ENCODE assay signal across 20 mouse cellular contexts in the genomic region with DNA sequence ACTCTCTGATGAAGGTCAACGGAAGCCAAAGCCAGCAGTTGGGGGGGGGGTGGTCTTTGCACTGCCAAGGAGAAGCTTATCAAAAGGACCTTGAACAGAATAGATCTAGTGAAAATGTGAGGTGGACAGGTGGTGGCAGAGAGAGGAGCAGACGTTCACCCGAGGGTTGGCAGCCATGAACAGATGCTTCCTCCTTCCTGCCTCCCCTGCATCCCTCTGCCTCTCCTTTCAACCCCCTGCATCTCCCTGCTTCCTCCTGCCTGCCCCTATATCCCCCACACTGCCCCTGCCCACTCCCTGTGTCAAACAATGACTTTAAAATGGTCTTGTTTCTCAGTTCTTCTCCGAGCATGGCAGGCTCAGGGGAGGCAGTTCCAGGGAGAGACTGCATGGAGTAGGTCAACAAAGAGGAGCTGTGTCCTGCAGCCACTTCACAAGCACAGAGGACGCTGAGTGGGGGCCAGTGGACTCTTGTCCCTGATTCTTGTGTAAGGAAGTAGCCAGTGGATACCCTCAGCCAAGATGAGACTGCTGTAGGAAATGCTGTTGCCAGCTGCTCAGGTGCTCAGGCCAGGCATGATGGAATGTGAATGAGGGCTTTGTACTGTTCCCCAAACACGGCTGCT. TPM values are rescaled to one million over a fixed set of nuclear protein-coding genes. Genes with fewer than 3 reads are reported as not detected.
DNase-seq lines count a peak whose midpoint lies in the region; ATAC-seq and TF ChIP-seq lines count a peak whose summit lies in the region.
"Had no signal": no experiment of that assay in that cellular context is flagged by ENCODE, and none has a peak within 500 bp of the region (broad histone marks: within the 10 kb centered on the region; RNA-seq: fewer than 3 reads in every experiment).

No protein-coding gene starts in this region.

- whole genome bisulfite sequencing in hindbrain, embryonic 15.5 days, result 55% methylated on average over 6 of the region's 6 CpGs
- WGBS in hindbrain, embryonic 11.5 days, result 67% methylated on average over 6 of the region's 6 CpGs
- 64% methylated on average over 6 of the region's 6 CpGs for WGBS in neural tube, embryonic 12.5 days
- WGBS in hindbrain, embryonic 16.5 days, result 39% methylated on average over 6 of the region's 6 CpGs
- 55% methylated on average over 6 of the region's 6 CpGs for WGBS in thymus, adult 2 months

- no peak overlapping the region for H3K4me2 ChIP-seq in hindbrain, embryonic 15.5 days
- no peak overlapping the region for H3K4me2 ChIP-seq in hindbrain, embryonic 11.5 days (replicated peaks; ENCODE audit: low read depth, low read length)
- H3K4me2 ChIP-seq in neural tube, embryonic 12.5 days (replicated peaks), result no peak overlapping the region
- no peak overlapping the region for H3K4me2 ChIP-seq in hindbrain, embryonic 16.5 days (ENCODE audit: low read length)
- H3K4me2 ChIP-seq: forebrain, embryonic 12.5 days; liver, embryonic 13.5 days; lung, embryonic 15.5 days had no signal

- no peaks in the 10 kb centered on the region for H3K27me3 ChIP-seq in hindbrain, embryonic 15.5 days
- no peaks in the 10 kb centered on the region for H3K27me3 ChIP-seq in hindbrain, embryonic 11.5 days (ENCODE audit: control insufficient read depth, insufficient read depth, low read length)
- no peaks in the 10 kb centered on the region for H3K27me3 ChIP-seq in neural tube, embryonic 12.5 days (replicated peaks)
- no peaks in the 10 kb centered on the region for H3K27me3 ChIP-seq in hindbrain, embryonic 16.5 days (replicated peaks; ENCODE audit: control insufficient read depth, insufficient read depth, low read length)
- no peaks in the 10 kb centered on the region for H3K27me3 ChIP-seq in thymus, adult 2 months (ENCODE audit: control insufficient read depth, insufficient read depth, low read length)
- H3K27me3 ChIP-seq: forebrain, embryonic 12.5 days; lung, embryonic 15.5 days had no signal

- DNase-seq in hindbrain, embryonic 11.5 days (ENCODE audit: low spot score), result no peak
- no peak for DNase-seq in neural tube, embryonic 10.5 days (ENCODE audit: extremely low spot score, low spot score)
- DNase-seq in thymus, adult 2 months, result no peak
- no peak for DNase-seq in urinary bladder, postnatal 36 days (ENCODE audit: low spot score in 2 of 2)
- DNase-seq in right cerebral cortex, postnatal 36 days (ENCODE audit: low spot score in 2 of 2), result no peak
- DNase-seq: adrenal gland, postnatal 14 days; gastrocnemius, postnatal 25 days; kidney, adult 8-10 months; kidney, postnatal 25 days; liver, embryonic 13.5 days; right cerebral cortex, adult 18-20 months had no signal

- TF ChIP-seq CTCF in thymus, adult 2 months (IDR thresholded peaks at IDR 0.05; ENCODE audit: borderline replicate concordance, control insufficient read depth, extremely low read depth, insufficient read depth, low read length, poor library complexity), result no peak

- H3K27ac ChIP-seq in hindbrain, embryonic 15.5 days (replicated peaks), result peak overlapping the region; percentile 66
- no peak overlapping the region for H3K27ac ChIP-seq in hindbrain, embryonic 11.5 days (ENCODE audit: low read depth, low read length)
- no peak overlapping the region for H3K27ac ChIP-seq in neural tube, embryonic 12.5 days
- peak overlapping the region; percentile 39 for H3K27ac ChIP-seq in hindbrain, embryonic 16.5 days (ENCODE audit: low read depth, low read length)
- no peak overlapping the region for H3K27ac ChIP-seq in thymus, adult 2 months (ENCODE audit: control insufficient read depth, insufficient read depth, low read length)
- H3K27ac ChIP-seq: forebrain, embryonic 12.5 days; liver, embryonic 13.5 days; lung, embryonic 15.5 days; macrophage had no signal

- H3K9ac ChIP-seq in hindbrain, embryonic 15.5 days, result no peak overlapping the region
- no peak overlapping the region for H3K9ac ChIP-seq in hindbrain, embryonic 11.5 days (ENCODE audit: low read depth, low read length)
- H3K9ac ChIP-seq in neural tube, embryonic 12.5 days, result 0 out of 2 replicates have a peak overlapping the region, but pooled peaks have one; percentile 3
- H3K9ac ChIP-seq in hindbrain, embryonic 16.5 days (ENCODE audit: low read depth, low read length), result no peak overlapping the region
- H3K9ac ChIP-seq: forebrain, embryonic 12.5 days; liver, embryonic 13.5 days; lung, embryonic 15.5 days had no signal

- no peaks in the 10 kb centered on the region for H3K36me3 ChIP-seq in hindbrain, embryonic 15.5 days
- no peaks in the 10 kb centered on the region for H3K36me3 ChIP-seq in hindbrain, embryonic 11.5 days (ENCODE audit: control insufficient read depth, insufficient read depth, low read length)
- H3K36me3 ChIP-seq in neural tube, embryonic 12.5 days, result no peaks in the 10 kb centered on the region
- no peaks in the 10 kb centered on the region for H3K36me3 ChIP-seq in hindbrain, embryonic 16.5 days (ENCODE audit: control insufficient read depth, insufficient read depth, low read length)
- no peaks in the 10 kb centered on the region for H3K36me3 ChIP-seq in thymus, adult 2 months (ENCODE audit: control insufficient read depth, insufficient read depth, low read length)
- H3K36me3 ChIP-seq: forebrain, embryonic 12.5 days; liver, embryonic 13.5 days; lung, embryonic 15.5 days had no signal

- H3K4me1 ChIP-seq in hindbrain, embryonic 15.5 days (replicated peaks), result peaks cover 8% of the 10 kb centered on the region; the same call in 1 of the 2 replicates
- no peaks in the 10 kb centered on the region for H3K4me1 ChIP-seq in hindbrain, embryonic 11.5 days (replicated peaks; ENCODE audit: control insufficient read depth, insufficient read depth, low read length)
- no peaks in the 10 kb centered on the region for H3K4me1 ChIP-seq in neural tube, embryonic 12.5 days
- H3K4me1 ChIP-seq in hindbrain, embryonic 16.5 days (ENCODE audit: control insufficient read depth, insufficient read depth, low read depth, low read length), result peaks cover 5% of the 10 kb centered on the region
- no peaks in the 10 kb centered on the region for H3K4me1 ChIP-seq in thymus, adult 2 months (replicated peaks; ENCODE audit: control insufficient read depth, insufficient read depth, low read length)
- H3K4me1 ChIP-seq: forebrain, embryonic 12.5 days; liver, embryonic 13.5 days; lung, embryonic 15.5 days had no signal

- ATAC-seq in hindbrain, embryonic 15.5 days (ENCODE audit: low FRiP score, low read depth), result no peak
- no peak for ATAC-seq in hindbrain, embryonic 11.5 days (ENCODE audit: low FRiP score)
- ATAC-seq in neural tube, embryonic 12.5 days (ENCODE audit: low FRiP score, low read depth), result no peak
- no peak for ATAC-seq in hindbrain, embryonic 16.5 days
- ATAC-seq: inflammation-experienced regulatory T-cells, adult 6 months had no signal

- no peak overlapping the region for H3K4me3 ChIP-seq in hindbrain, embryonic 15.5 days
- no peak overlapping the region for H3K4me3 ChIP-seq in hindbrain, embryonic 11.5 days (ENCODE audit: low read depth, low read length)
- no peak overlapping the region for H3K4me3 ChIP-seq in neural tube, embryonic 12.5 days
- no peak overlapping the region for H3K4me3 ChIP-seq in hindbrain, embryonic 16.5 days (ENCODE audit: low read length)
- no peak overlapping the region for H3K4me3 ChIP-seq in thymus, adult 2 months (ENCODE audit: control insufficient read depth, insufficient read depth, low read length)
- H3K4me3 ChIP-seq: forebrain, embryonic 12.5 days; liver, embryonic 13.5 days; lung, embryonic 15.5 days had no signal

- no peaks in the 10 kb centered on the region for H3K9me3 ChIP-seq in hindbrain, embryonic 15.5 days
- H3K9me3 ChIP-seq in hindbrain, embryonic 11.5 days (ENCODE audit: control insufficient read depth, low read length), result no peaks in the 10 kb centered on the region
- H3K9me3 ChIP-seq in neural tube, embryonic 12.5 days, result no peaks in the 10 kb centered on the region
- H3K9me3 ChIP-seq in hindbrain, embryonic 16.5 days (ENCODE audit: control insufficient read depth, low read length), result no peaks in the 10 kb centered on the region
- H3K9me3 ChIP-seq: forebrain, embryonic 12.5 days; liver, embryonic 13.5 days; lung, embryonic 15.5 days had no signal

- TF ChIP-seq POLR2A in thymus, adult 2 months (IDR thresholded peaks at IDR 0.05; ENCODE audit: control insufficient read depth, extremely low read depth, insufficient read depth, low read length, poor library complexity), result no peak

RNA-seq across cellular contexts. Expression of gene Bhlhe23, which starts 39.9 kb away (rescaled TPM):
- polyA plus RNA-seq in hindbrain, embryonic 15.5 days (2015; fragmentation: Nextera tagmentation; extraction: Ambion mirVana), result 0.73 and 5.2 TPM in 2 replicates
- 3.0 and 3.7 TPM in 2 replicates for polyA plus RNA-seq in hindbrain, embryonic 11.5 days (2014; fragmentation: Nextera tagmentation; extraction: Ambion mirVana)
- 7.1 and 8.2 TPM in 2 replicates for polyA plus RNA-seq in neural tube, embryonic 12.5 days (2016; fragmentation: Nextera tagmentation; extraction: Ambion mirVana)
- 0.36 and 0.69 TPM in 2 replicates for polyA plus RNA-seq in hindbrain, embryonic 16.5 days (2015; fragmentation: Nextera tagmentation; extraction: Ambion mirVana)
- polyA plus RNA-seq in thymus, adult 2 months (2012; rRNA removed), result 0.16 and 0.46 TPM in 2 replicates
- polyA plus RNA-seq: heart, postnatal 0 days; inflammation-experienced regulatory T-cells, adult 6 months; limb, embryonic 11.5 days; liver, embryonic 13.5 days; lung, embryonic 15.5 days; macrophage had no signal

Comparison
In these comparisons a context has a peak if more than half of its experiments do, and no peak if none do; other contexts are left out.
1. H3K27ac ChIP-seq: peak in hindbrain, embryonic 15.5 days (single experiment) and hindbrain, embryonic 16.5 days (single experiment); none in hindbrain, embryonic 11.5 days (single experiment), neural tube, embryonic 12.5 days (single experiment) and thymus, adult 2 months (single experiment).